Mouse (Mus musculus) kidney, postnatal 25 days (tissue): Measurements from ENCODE around the gene Ddx41.

Experiments
- DNase-seq, 2 experiments: peaks; one replicate each; pipeline ENCODE4 v3.0.0; 2021; ENCODE audit warnings: mixed read lengths in 2 of 2

Gene Ddx41

GRCm38 (mm10) chr13:55506697-55507096 is 29.8 kb downstream of the Ddx41 start:
- no peak for DNase-seq

GRCm38 (mm10) chr13:55505810-55506209 is 30.6 kb downstream of the Ddx41 start:
- no peak for DNase-seq

GRCm38 (mm10) chr13:55504390-55504789 is 32.1 kb downstream of the Ddx41 start:
- DNase-seq: no peak

- DNase-seq: no peak
Measured at GRCm38 (mm10) chr13:55502405-55502804, 34.1 kb downstream of the Ddx41 start.

GRCm38 (mm10) chr13:55500575-55500974 is 35.9 kb downstream of the Ddx41 start:
- no peak for DNase-seq

- DNase-seq: no peak
Measured at GRCm38 (mm10) chr13:55498906-55499305, 37.6 kb downstream of the Ddx41 start.

- peak; percentile 62 to 73 for DNase-seq
Measured at GRCm38 (mm10) chr13:55496661-55497060, 39.8 kb downstream of the Ddx41 start.

- no peak for DNase-seq
Measured at GRCm38 (mm10) chr13:55495702-55496101, 40.8 kb downstream of the Ddx41 start.

- peak; percentile 51 to 63 for DNase-seq
Measured at GRCm38 (mm10) chr13:55494883-55495621, 41.4 kb downstream of the Ddx41 start.

GRCm38 (mm10) chr13:55494257-55494656 is 42.2 kb downstream of the Ddx41 start:
- no peak for DNase-seq

GRCm38 (mm10) chr13:55487578-55488498 is 48.6 kb downstream of the Ddx41 start, which contains the start of gene Dbn1:
Gene Dbn1, minus strand, starts transcription at chr13:55488111.
- peak; percentile 47 to 74 for DNase-seq

GRCm38 (mm10) chr13:55486916-55487577 is 49.4 kb downstream of the Ddx41 start:
- DNase-seq: peak in 1 of 2 experiments; percentile 69

- DNase-seq: no peak
Measured at GRCm38 (mm10) chr13:55486029-55486794, 50.2 kb downstream of the Ddx41 start.

GRCm38 (mm10) chr13:55484520-55485088 is 51.9 kb downstream of the Ddx41 start:
- no peak for DNase-seq

- DNase-seq: no peak
Measured at GRCm38 (mm10) chr13:55483593-55483992, 52.9 kb downstream of the Ddx41 start.

GRCm38 (mm10) chr13:55483071-55483470 is 53.4 kb downstream of the Ddx41 start:
- no peak for DNase-seq

- no peak for DNase-seq
Measured at GRCm38 (mm10) chr13:55482542-55482941, 53.9 kb downstream of the Ddx41 start.
